ENCODE assay signal across 8 mouse cellular contexts in the genomic region with DNA sequence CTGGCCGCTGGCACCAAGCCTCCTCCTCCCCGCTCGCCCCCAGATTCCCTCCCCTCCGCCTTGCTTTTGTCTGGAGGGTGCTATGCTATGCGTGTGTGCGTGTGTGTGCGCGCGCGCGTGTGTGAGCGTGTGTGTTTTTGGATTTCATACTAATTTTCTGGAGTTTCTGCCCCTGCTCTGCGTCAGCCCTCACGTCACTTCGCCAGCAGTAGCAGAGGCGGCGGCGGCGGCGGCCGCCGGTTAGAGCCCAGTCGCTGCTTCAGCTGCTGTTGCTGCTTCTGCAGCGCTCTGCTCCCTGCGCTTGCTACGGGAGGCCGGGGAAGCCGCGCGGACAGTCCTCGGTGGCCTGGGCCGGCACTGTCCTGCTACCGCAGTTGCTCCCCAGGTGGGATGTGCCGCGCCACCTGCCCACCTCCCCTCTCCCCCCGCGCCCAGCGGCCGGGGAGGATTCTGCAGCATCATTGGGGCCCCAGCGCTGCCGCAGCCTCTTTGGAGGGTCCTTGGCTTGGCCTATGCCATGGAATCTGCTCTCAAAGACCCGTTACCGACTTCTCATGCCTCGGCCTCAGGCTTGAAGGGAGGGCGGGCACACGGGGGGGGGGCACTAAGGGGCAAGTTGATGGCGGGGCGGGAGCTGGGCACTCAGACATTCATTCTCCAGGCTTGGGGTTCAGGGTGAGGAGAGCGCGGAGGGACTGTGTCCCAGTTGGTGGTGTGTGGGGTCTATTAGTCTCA. TPM values are rescaled to one million over a fixed set of nuclear protein-coding genes. Genes with fewer than 3 reads are reported as not detected.
DNase-seq lines count a peak whose midpoint lies in the region; ATAC-seq and TF ChIP-seq lines count a peak whose summit lies in the region.

No protein-coding gene starts in this region.

- peak overlapping the region; percentile 99 for H3K4me2 ChIP-seq in kidney, embryonic 15.5 days
- peak overlapping the region; percentile 92 for H3K4me2 ChIP-seq in kidney, postnatal 0 days (ENCODE audit: low read length)
- H3K4me2 ChIP-seq in limb, embryonic 15.5 days, result peak overlapping the region; percentile 98
- peak overlapping the region; percentile 84 for H3K4me2 ChIP-seq in neural tube, embryonic 15.5 days

- WGBS in kidney, embryonic 15.5 days, result 1% methylated on average over 50 of the region's 50 CpGs
- under 1% methylated on average over 47 of the region's 50 CpGs for WGBS in kidney, postnatal 0 days
- under 1% methylated on average over 50 of the region's 50 CpGs for WGBS in limb, embryonic 15.5 days
- WGBS in neural tube, embryonic 15.5 days, result under 1% methylated on average over 49 of the region's 50 CpGs

- H3K27ac ChIP-seq in kidney, embryonic 15.5 days, result no peak overlapping the region
- H3K27ac ChIP-seq in kidney, postnatal 0 days, result no peak overlapping the region
- no peak overlapping the region for H3K27ac ChIP-seq in limb, embryonic 15.5 days
- H3K27ac ChIP-seq in neural tube, embryonic 15.5 days (replicated peaks), result peak overlapping the region; percentile 99

- H3K4me1 ChIP-seq in kidney, embryonic 15.5 days, result peaks cover 21% of the 10 kb centered on the region
- peaks cover 5% of the 10 kb centered on the region; the same call in 1 of the 2 replicates for H3K4me1 ChIP-seq in kidney, postnatal 0 days (replicated peaks; ENCODE audit: insufficient read depth, low read length)
- peaks cover 23% of the 10 kb centered on the region for H3K4me1 ChIP-seq in limb, embryonic 15.5 days
- H3K4me1 ChIP-seq in neural tube, embryonic 15.5 days, result peaks cover 38% of the 10 kb centered on the region

- no peak for TF ChIP-seq CTCF in kidney, postnatal 0 days (IDR thresholded peaks at IDR 0.05; ENCODE audit: low read depth)

- peak overlapping the region; percentile 53 for H3K4me3 ChIP-seq in kidney, embryonic 15.5 days (replicated peaks)
- peak overlapping the region; percentile 42 for H3K4me3 ChIP-seq in kidney, postnatal 0 days (replicated peaks; ENCODE audit: low read depth, low read length)
- H3K4me3 ChIP-seq in limb, embryonic 15.5 days, result peak overlapping the region; percentile 53
- H3K4me3 ChIP-seq in neural tube, embryonic 15.5 days (replicated peaks), result peak overlapping the region; percentile 85

- H3K9me3 ChIP-seq in kidney, embryonic 15.5 days (replicated peaks), result 0 out of 2 replicates have a peak, but pooled peaks cover under 1% of the 10 kb centered on the region
- H3K9me3 ChIP-seq in kidney, postnatal 0 days (replicated peaks; ENCODE audit: low read length), result no peaks in the 10 kb centered on the region
- H3K9me3 ChIP-seq in limb, embryonic 15.5 days, result no peaks in the 10 kb centered on the region
- H3K9me3 ChIP-seq in neural tube, embryonic 15.5 days (replicated peaks), result no peaks in the 10 kb centered on the region

- no peaks in the 10 kb centered on the region for H3K36me3 ChIP-seq in kidney, embryonic 15.5 days
- no peaks in the 10 kb centered on the region for H3K36me3 ChIP-seq in kidney, postnatal 0 days (ENCODE audit: insufficient read depth, low read length)
- no peaks in the 10 kb centered on the region for H3K36me3 ChIP-seq in limb, embryonic 15.5 days
- H3K36me3 ChIP-seq in neural tube, embryonic 15.5 days, result no peaks in the 10 kb centered on the region

- peaks cover 67% of the 10 kb centered on the region for H3K27me3 ChIP-seq in kidney, embryonic 15.5 days
- H3K27me3 ChIP-seq in kidney, postnatal 0 days (ENCODE audit: insufficient read depth, low read length), result peaks cover 37% of the 10 kb centered on the region
- H3K27me3 ChIP-seq in limb, embryonic 15.5 days, result peaks cover 62% of the 10 kb centered on the region
- no peaks in the 10 kb centered on the region for H3K27me3 ChIP-seq in neural tube, embryonic 15.5 days (replicated peaks)

- peak overlapping the region; percentile 48 for H3K9ac ChIP-seq in kidney, embryonic 15.5 days
- H3K9ac ChIP-seq in kidney, postnatal 0 days (ENCODE audit: low read depth, low read length), result peak overlapping the region; percentile 41; the same call in 1 of the 2 replicates
- H3K9ac ChIP-seq in limb, embryonic 15.5 days, result peak overlapping the region; percentile 44
- peak overlapping the region; percentile 97 for H3K9ac ChIP-seq in neural tube, embryonic 15.5 days (replicated peaks)

- DNase-seq in kidney, adult 11 months, result no peak
- peak; percentile 78 for DNase-seq in cerebellum, postnatal 36 days
- peak; percentile 42 for DNase-seq in gastrocnemius, postnatal 10 days
- peak; percentile 57 for DNase-seq in kidney, postnatal 0 days (ENCODE audit: low spot score)
- DNase-seq in MN1 (ENCODE audit: low spot score), result no peak

- peak; percentile 77; the same call in 1 of the 2 replicates for ATAC-seq in kidney, embryonic 15.5 days (replicated peaks; ENCODE audit: low FRiP score)
- 0 out of 2 replicates have a peak, but pooled peaks have one; percentile 43 for ATAC-seq in kidney, postnatal 0 days (replicated peaks; ENCODE audit: low FRiP score, low read depth)
- 0 out of 2 replicates have a peak, but pooled peaks have one; percentile 24 for ATAC-seq in limb, embryonic 15.5 days (ENCODE audit: insufficient number of reproducible peaks, low FRiP score, low TSS enrichment, low read depth)
- ATAC-seq in neural tube, embryonic 15.5 days (ENCODE audit: low FRiP score), result peak; percentile 86

RNA-seq across cellular contexts. Expression of gene Ntrk2, which starts 1.4 kb away (rescaled TPM):
- 5.7 and 8.6 TPM in 2 replicates for polyA plus RNA-seq in kidney, embryonic 15.5 days (2015; fragmentation: Nextera tagmentation; extraction: Ambion mirVana)
- total RNA-seq in gastrocnemius, postnatal 10 days (2021), result 10 to 100 TPM; 13.0 to 15.1 TPM
- polyA plus RNA-seq in kidney, postnatal 0 days (2015; fragmentation: Nextera tagmentation; extraction: Ambion mirVana), result 6.0 and 6.6 TPM in 2 replicates
- polyA plus RNA-seq in limb, embryonic 15.5 days (2015; fragmentation: Nextera tagmentation; extraction: Ambion mirVana), result 17.9 and 24.1 TPM in 2 replicates
- polyA plus RNA-seq in neural tube, embryonic 15.5 days (2015; fragmentation: Nextera tagmentation; extraction: Ambion mirVana), result 112 and 132 TPM in 2 replicates

Comparison
In these comparisons a context has a peak if more than half of its experiments do, and no peak if none do; other contexts are left out.
1. DNase-seq: peak in cerebellum, postnatal 36 days (2 of 2), gastrocnemius, postnatal 10 days (single experiment) and kidney, postnatal 0 days (single experiment); none in kidney, adult 11 months (single experiment) and MN1 (single experiment).
2. ATAC-seq: peak in every context shown above with its lines; median percentile 86 in neural tube, embryonic 15.5 days; 77 in kidney, embryonic 15.5 days; 43 in kidney, postnatal 0 days; 24 in limb, embryonic 15.5 days.
3. H3K9ac ChIP-seq: peak in every context shown above with its lines; median percentile 97 in neural tube, embryonic 15.5 days; 48 in kidney, embryonic 15.5 days; 44 in limb, embryonic 15.5 days; 41 in kidney, postnatal 0 days.
4. Peak in every context shown above with its lines, with median percentiles within 50 percentile points of each other: H3K4me2 ChIP-seq and H3K4me3 ChIP-seq.